8 mouse cellular contexts compared by ENCODE assay signal in genomic region chr15:27923987-27924341, GRCm38 (mm10).
DNase-seq lines count a peak whose midpoint lies in the region; ATAC-seq and TF ChIP-seq lines count a peak whose summit lies in the region.

No protein-coding gene starts in this region.

- H3K27ac ChIP-seq in layer of hippocampus, adult 2 months = peak overlapping the region; percentile 54
- 0 out of 2 replicates have a peak overlapping the region, but pooled peaks have one; percentile 78 for H3K27ac ChIP-seq in forebrain, embryonic 10.5 days
- H3K27ac ChIP-seq in limb, embryonic 13.5 days = no peak overlapping the region
- peak overlapping the region; percentile 86 for H3K27ac ChIP-seq in neural tube, embryonic 15.5 days (replicated peaks)

- no peak for DNase-seq in layer of hippocampus, adult 2 months (ENCODE audit: low spot score in 2 of 2)
- no peak for DNase-seq in layer of hippocampus, adult 9-11 months
- DNase-seq in forebrain, embryonic 10.5 days (ENCODE audit: extremely low spot score, low spot score) = no peak
- no peak for DNase-seq in adrenal gland, adult 8-10 months
- DNase-seq in frontal cortex, postnatal 10 days (ENCODE audit: low spot score in 2 of 2) = no peak
- no peak for DNase-seq in retina, embryonic 14.5 days (ENCODE audit: low spot score)

- H3K4me2 ChIP-seq in limb, embryonic 13.5 days (replicated peaks) = peak overlapping the region; percentile 64
- peak overlapping the region; percentile 63 for H3K4me2 ChIP-seq in neural tube, embryonic 15.5 days

- H3K27me3 ChIP-seq in forebrain, embryonic 10.5 days (ENCODE audit: poor library complexity, severe bottlenecking) = no peaks in the 10 kb centered on the region
- H3K27me3 ChIP-seq in limb, embryonic 13.5 days = peaks cover 4% of the 10 kb centered on the region; the same call in 1 of the 2 replicates
- H3K27me3 ChIP-seq in neural tube, embryonic 15.5 days (replicated peaks) = no peaks in the 10 kb centered on the region

- WGBS in forebrain, embryonic 10.5 days = 28% methylated on average over 5 of the region's 5 CpGs
- 11% methylated on average over 5 of the region's 5 CpGs for WGBS in limb, embryonic 13.5 days
- 12% methylated on average over 5 of the region's 5 CpGs for WGBS in neural tube, embryonic 15.5 days

- no peak for TF ChIP-seq CTCF in layer of hippocampus, adult 2 months (conservative IDR thresholded peaks at IDR 0.05)

- no peaks in the 10 kb centered on the region for H3K9me3 ChIP-seq in forebrain, embryonic 10.5 days
- H3K9me3 ChIP-seq in limb, embryonic 13.5 days = no peaks in the 10 kb centered on the region
- no peaks in the 10 kb centered on the region for H3K9me3 ChIP-seq in neural tube, embryonic 15.5 days (replicated peaks)

- no peaks in the 10 kb centered on the region; the same call in 1 of the 2 replicates for H3K36me3 ChIP-seq in forebrain, embryonic 10.5 days (replicated peaks)
- no peaks in the 10 kb centered on the region for H3K36me3 ChIP-seq in limb, embryonic 13.5 days
- no peaks in the 10 kb centered on the region for H3K36me3 ChIP-seq in neural tube, embryonic 15.5 days

- no peak overlapping the region for H3K9ac ChIP-seq in limb, embryonic 13.5 days
- H3K9ac ChIP-seq in neural tube, embryonic 15.5 days (replicated peaks) = peak overlapping the region; percentile 47

- ATAC-seq in limb, embryonic 13.5 days (ENCODE audit: low FRiP score, low read depth) = no peak
- ATAC-seq in neural tube, embryonic 15.5 days (ENCODE audit: low FRiP score) = peak; percentile 71

- H3K4me3 ChIP-seq in layer of hippocampus, adult 2 months = peak overlapping the region; percentile 48
- H3K4me3 ChIP-seq in forebrain, embryonic 10.5 days = peak overlapping the region; percentile 45
- peak overlapping the region; percentile 37 for H3K4me3 ChIP-seq in limb, embryonic 13.5 days
- H3K4me3 ChIP-seq in neural tube, embryonic 15.5 days (replicated peaks) = peak overlapping the region; percentile 43

- H3K4me1 ChIP-seq in forebrain, embryonic 10.5 days = peaks cover 85% of the 10 kb centered on the region
- peaks cover 75% of the 10 kb centered on the region for H3K4me1 ChIP-seq in limb, embryonic 13.5 days
- peaks cover 69% of the 10 kb centered on the region for H3K4me1 ChIP-seq in neural tube, embryonic 15.5 days
